Mouse (Mus musculus) forebrain, embryonic 15.5 days (tissue): Measurements from ENCODE around the gene Zfp641. TPM values are rescaled to one million over a fixed set of nuclear protein-coding genes. Genes with fewer than 3 reads are reported as not detected.

Experiments
- polyA plus RNA-seq: library from polyadenylated mRNA; unstranded; fragments of >200 nt; fragmentation: Nextera tagmentation; extraction: Ambion mirVana; gene quantifications from 2 replicates; pipeline ENCODE4 v1.2.1, GENCODE M21; 2015

Zfp641 gene
- polyA plus RNA-seq, 1 experiment from 2014 or later, result 3.3 TPM

Other genes starting within 250 kb of the Zfp641 start
- 84.2 and 84.4 TPM in 2 replicates for gene Pfkm, start 203.6 kb downstream of the Zfp641 start, polyA plus RNA-seq
- 25.4 and 26.2 TPM in 2 replicates for gene Senp1, start 202.4 kb downstream of the Zfp641 start, polyA plus RNA-seq
- 45.0 and 45.1 TPM in 2 replicates for gene Asb8, start 130.5 kb downstream of the Zfp641 start, polyA plus RNA-seq
- 31.2 and 39.1 TPM in 2 replicates for gene Ccdc184, start 129.0 kb downstream of the Zfp641 start, polyA plus RNA-seq
- not detected in 2 replicates for gene Olfr288, start 100.6 kb downstream of the Zfp641 start, polyA plus RNA-seq
- gene Gm44579, start 75.2 kb downstream of the Zfp641 start, polyA plus RNA-seq, result not detected in 2 replicates
- not detected in 2 replicates for gene Olfr287, start 75.1 kb downstream of the Zfp641 start, polyA plus RNA-seq
- not detected in 2 replicates for gene Olfr286, start 61.7 kb downstream of the Zfp641 start, polyA plus RNA-seq
- not detected in 2 replicates for gene H1fnt, start 38.9 kb downstream of the Zfp641 start, polyA plus RNA-seq
- not detected in 2 replicates for gene Olfr285, start 21.2 kb upstream of the Zfp641 start, polyA plus RNA-seq
- gene Olfr284, start 44.8 kb upstream of the Zfp641 start, polyA plus RNA-seq, result not detected in 2 replicates
- gene Olfr283, start 84.8 kb upstream of the Zfp641 start, polyA plus RNA-seq, result not detected in 2 replicates
- gene Olfr282, start 135.1 kb upstream of the Zfp641 start, polyA plus RNA-seq, result not detected in 2 replicates
- gene Olfr281, start 156.4 kb upstream of the Zfp641 start, polyA plus RNA-seq, result not detected in 2 replicates
- not detected in 2 replicates for gene OR5BS1P, start 173.7 kb upstream of the Zfp641 start, polyA plus RNA-seq
- not detected in 2 replicates for gene Lalba, start 186.6 kb upstream of the Zfp641 start, polyA plus RNA-seq
- gene Olfr279, start 196.2 kb upstream of the Zfp641 start, polyA plus RNA-seq, result not detected in 2 replicates
- 140 and 152 TPM in 2 replicates for gene Kansl2, start 238.1 kb upstream of the Zfp641 start, polyA plus RNA-seq